Mouse (Mus musculus) forebrain, embryonic 14.5 days (tissue): ENCODE measurements around the gene Ddr1. TPM values are rescaled to one million over a fixed set of nuclear protein-coding genes. Genes with fewer than 3 reads are reported as not detected.

Source experiments
- ATAC-seq: fragments of 200-750 bp; cut with Nextera tagmentation; 2 replicates; pipeline ENCODE4 v1.8.0; 2017; ENCODE audit warnings: mild to moderate bottlenecking, moderate library complexity
- DNase-seq: peaks from one replicate; pipeline ENCODE4 v3.0.0-alpha.2; 2015; ENCODE audit warnings: low spot score
- H3K27ac ChIP-seq: fragments of 300-500 bp; sonication (generic); 2 replicates; pipeline ENCODE4 v1.5.1; 2014; ENCODE audit warnings: low read depth, mild to moderate bottlenecking, control low read depth, low read length, moderate library complexity
- H3K27me3 ChIP-seq: fragments of 300-500 bp; sonication (generic); replicated peaks from 2 replicates; pipeline ENCODE4 v1.6.1; 2014; ENCODE audit warnings: low read length, control low read depth, mixed read lengths; ENCODE audit not compliant: control insufficient read depth, insufficient read depth
- H3K36me3 ChIP-seq: fragments of 300-500 bp; sonication (generic); 2 replicates; pipeline ENCODE4 v1.6.1; 2014; ENCODE audit warnings: low read length, control low read depth; ENCODE audit not compliant: control insufficient read depth, insufficient read depth
- H3K4me1 ChIP-seq: fragments of 300-500 bp; sonication (generic); 2 replicates; pipeline ENCODE4 v1.6.1; 2014; ENCODE audit warnings: antibody characterized with exemption, low read length, control low read depth; ENCODE audit not compliant: control insufficient read depth, insufficient read depth
- H3K4me2 ChIP-seq: fragments of 300-500 bp; sonication (generic); 2 replicates; pipeline ENCODE4 v1.6.1; 2014; ENCODE audit warnings: mild to moderate bottlenecking, control low read depth, low read length
- H3K4me3 ChIP-seq: fragments of 300-500 bp; sonication (generic); 2 replicates; pipeline ENCODE4 v1.5.1; 2014; ENCODE audit warnings: low read depth, low read length, control low read depth
- H3K9ac ChIP-seq: fragments of 300-500 bp; sonication (generic); 2 replicates; pipeline ENCODE4 v1.6.1; 2014; ENCODE audit warnings: mild to moderate bottlenecking, low read length, control low read depth, moderate library complexity
- H3K9me3 ChIP-seq: fragments of 300-500 bp; sonication (generic); replicated peaks from 2 replicates; pipeline ENCODE4 v1.6.1; 2016; ENCODE audit warnings: low read length, control low read depth, mixed read lengths; ENCODE audit not compliant: control insufficient read depth
- WGBS: fragments of 180-500 bp; shearing (Covaris S2); extraction: QIAGEN DNeasy Blood & Tissue Kit; methylation state at CpG from one replicate; pipeline ENCODE4 v1.1.7; 2014; 5-methylcytosine and 5-hydroxymethylcytosine counted together
- polyA plus RNA-seq: library from polyadenylated mRNA; unstranded; fragments of >200 nt; fragmentation: Nextera tagmentation; extraction: Ambion mirVana; gene quantifications from 2 replicates; pipeline ENCODE4 v1.2.1, GENCODE M21; 2014

Ddr1 gene
- 62.0 and 74.5 TPM in 2 replicates for polyA plus RNA-seq

GRCm38 (mm10) chr17:35704621-35705464, at the start of gene Ddr1:
Gene Ddr1, minus strand, starts transcription at chr17:35704621.
- 5% methylated on average over 19 of the region's 19 CpGs for WGBS
- peak; percentile 53 for ATAC-seq

GRCm38 (mm10) chr17:35753668-35754067, 49.2 kb upstream of the Ddr1 start:
- ATAC-seq (no peak), DNase-seq (no peak)
- Histone ChIP-seq H3K4me2 (no peak overlapping the region), H3K4me1 (peaks cover 5% of the 10 kb centered on the region; the same call in 1 of the 2 replicates), H3K27ac (no peak overlapping the region), H3K9ac (no peak overlapping the region), H3K9me3 (no peaks in the 10 kb centered on the region), H3K27me3 (no peaks in the 10 kb centered on the region), H3K4me3 (no peak overlapping the region), H3K36me3 (no peaks in the 10 kb centered on the region)
- 98% methylated on average over 7 of the region's 7 CpGs for WGBS

More at GRCm38 (mm10) chr17:35704621-35705464, at the start of gene Ddr1:
- peak within 1 kb of the TSS; percentile 71 for H3K4me2 ChIP-seq
- no peaks in the 10 kb centered on the region for H3K27me3 ChIP-seq
- H3K4me1 ChIP-seq: peaks cover 2% of the 10 kb centered on the region; the same call in 1 of the 2 replicates
- peak within 1 kb of the TSS; percentile 99 for H3K27ac ChIP-seq
- H3K9me3 ChIP-seq: no peaks in the 10 kb centered on the region
- H3K9ac ChIP-seq: peak within 1 kb of the TSS; percentile 94
- H3K36me3 ChIP-seq: no peaks in the 10 kb centered on the region
- peak; percentile 90 for DNase-seq
- H3K4me3 ChIP-seq: peak within 1 kb of the TSS; percentile 78

GRCm38 (mm10) chr17:35752221-35752811, 47.9 kb upstream of the Ddr1 start:
- 41% methylated on average over 7 of the region's 7 CpGs for WGBS
- no peak overlapping the region for H3K27ac ChIP-seq
- peaks cover 5% of the 10 kb centered on the region; the same call in 1 of the 2 replicates for H3K4me1 ChIP-seq
- DNase-seq: peak; percentile 50
- H3K27me3 ChIP-seq: no peaks in the 10 kb centered on the region
- no peaks in the 10 kb centered on the region for H3K9me3 ChIP-seq
- H3K4me2 ChIP-seq: no peak overlapping the region
- H3K4me3 ChIP-seq: no peak overlapping the region
- H3K9ac ChIP-seq: no peak overlapping the region
- ATAC-seq: no peak; the same call in 1 of the 2 replicates
- H3K36me3 ChIP-seq: no peaks in the 10 kb centered on the region

- Histone ChIP-seq H3K27ac (no peak overlapping the region), H3K9ac (no peak overlapping the region), H3K36me3 (no peaks in the 10 kb centered on the region), H3K4me3 (no peak overlapping the region), H3K4me1 (peaks cover 5% of the 10 kb centered on the region; the same call in 1 of the 2 replicates), H3K27me3 (no peaks in the 10 kb centered on the region), H3K9me3 (no peaks in the 10 kb centered on the region), H3K4me2 (no peak overlapping the region)
- WGBS: 81% methylated on average over 10 of the region's 10 CpGs
- ATAC-seq: no peak
- no peak for DNase-seq
Observed at GRCm38 (mm10) chr17:35749685-35750084, 45.3 kb upstream of the Ddr1 start.

- ATAC-seq (no peak), DNase-seq (no peak)
- Histone ChIP-seq H3K36me3 (no peaks in the 10 kb centered on the region), H3K9me3 (no peaks in the 10 kb centered on the region), H3K27ac (no peak overlapping the region), H3K27me3 (no peaks in the 10 kb centered on the region), H3K4me3 (no peak overlapping the region), H3K4me2 (no peak overlapping the region), H3K9ac (no peak overlapping the region), H3K4me1 (no peaks in the 10 kb centered on the region)
- WGBS: 95% methylated on average over 2 of the region's 2 CpGs
Observed at GRCm38 (mm10) chr17:35744361-35744760, 39.9 kb upstream of the Ddr1 start.

- Histone ChIP-seq H3K4me1 (no peaks in the 10 kb centered on the region), H3K27ac (no peak overlapping the region), H3K4me3 (no peak overlapping the region), H3K4me2 (no peak overlapping the region), H3K36me3 (no peaks in the 10 kb centered on the region), H3K9me3 (no peaks in the 10 kb centered on the region), H3K27me3 (no peaks in the 10 kb centered on the region), H3K9ac (no peak overlapping the region)
- DNase-seq (no peak), ATAC-seq (no peak)
- 83% methylated on average over 3 of the region's 3 CpGs for WGBS
Observed at GRCm38 (mm10) chr17:35742948-35743347, 38.5 kb upstream of the Ddr1 start.

DNA sequence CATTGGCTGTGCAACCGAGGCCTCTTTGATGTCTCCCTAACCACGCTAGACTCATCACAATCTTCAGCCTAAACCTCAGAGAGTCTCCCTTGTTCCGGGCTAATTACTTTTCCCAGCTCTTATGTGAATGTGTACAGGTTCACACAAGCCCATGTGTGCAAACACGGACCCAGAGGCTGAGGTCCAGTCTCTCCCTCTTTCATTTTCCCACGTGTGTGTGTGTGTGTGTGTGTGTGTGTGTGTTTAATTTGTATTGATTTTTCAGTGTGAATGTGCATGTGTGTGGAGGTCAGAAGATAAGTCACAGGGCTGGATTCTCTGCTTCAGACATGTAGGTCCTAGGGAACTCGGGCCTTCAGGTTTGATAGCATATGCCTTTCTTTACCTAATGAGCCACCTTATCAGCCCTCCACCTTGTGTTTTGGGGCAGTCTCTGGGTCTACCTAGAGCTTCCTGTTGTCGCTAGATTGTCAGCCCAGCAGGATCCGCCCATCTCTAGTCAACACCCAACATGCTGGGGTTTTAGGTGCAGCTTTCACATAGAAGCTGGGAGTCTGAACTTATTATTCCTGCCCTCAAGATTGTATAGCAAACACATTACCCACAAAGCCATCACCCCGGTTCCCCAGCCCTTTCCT, 37.3 kb upstream of the Ddr1 start:
- 85% methylated on average over 9 of the region's 9 CpGs for WGBS

DNA sequence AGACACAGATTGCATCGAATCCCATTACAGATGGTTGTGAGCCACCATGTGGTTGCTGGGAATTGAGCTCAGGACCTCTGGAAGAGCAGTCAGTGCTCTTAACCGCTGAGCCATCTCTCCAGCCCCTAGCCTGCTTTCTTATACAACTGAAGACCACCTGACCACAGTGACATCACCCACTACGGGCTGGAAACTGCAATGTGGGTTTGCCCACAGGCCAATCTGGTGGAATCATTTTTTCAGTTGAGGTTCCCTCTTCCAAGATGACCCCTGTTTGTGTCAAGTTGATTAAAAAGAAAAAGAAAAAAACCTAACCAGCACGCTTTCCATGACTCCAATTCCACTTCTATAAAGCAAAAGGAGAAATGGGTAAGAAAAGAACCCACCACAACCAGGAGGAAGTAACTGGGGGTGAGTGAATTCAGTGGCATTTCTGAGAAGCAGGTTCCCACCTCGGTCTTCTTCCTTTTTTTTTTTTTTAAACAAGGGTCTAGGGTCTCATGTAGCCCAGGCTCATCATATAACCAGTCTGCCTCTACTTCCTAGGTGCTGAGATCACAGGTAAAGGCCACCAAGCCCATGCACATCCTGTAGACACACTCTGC, 36.0 kb upstream of the Ddr1 start:
- DNase-seq: no peak
- Histone ChIP-seq H3K4me2 (no peak overlapping the region), H3K27ac (no peak overlapping the region), H3K36me3 (no peaks in the 10 kb centered on the region), H3K4me1 (no peaks in the 10 kb centered on the region), H3K9me3 (no peaks in the 10 kb centered on the region), H3K4me3 (no peak overlapping the region), H3K27me3 (no peaks in the 10 kb centered on the region), H3K9ac (no peak overlapping the region)
- WGBS: 83% methylated on average over 5 of the region's 5 CpGs
- ATAC-seq: no peak

More for the DNA sequence above, 37.3 kb upstream of the Ddr1 start:
- no peaks in the 10 kb centered on the region for H3K9me3 ChIP-seq
- H3K4me2 ChIP-seq: no peak overlapping the region
- H3K4me3 ChIP-seq: no peak overlapping the region
- no peak overlapping the region for H3K27ac ChIP-seq
- H3K9ac ChIP-seq: no peak overlapping the region
- no peaks in the 10 kb centered on the region for H3K36me3 ChIP-seq
- DNase-seq (no peak), ATAC-seq (no peak)
- no peaks in the 10 kb centered on the region for H3K4me1 ChIP-seq
- H3K27me3 ChIP-seq: no peaks in the 10 kb centered on the region
